Mouse (Mus musculus) CH12.LX (cell line): ENCODE measurements around the gene Hic1. TPM values are rescaled to one million over a fixed set of nuclear protein-coding genes. Genes with fewer than 3 reads are reported as not detected.
A peak's percentile ranks its signal among the peaks of the same experiment; 100 is the strongest.

Experiments used
- DNase-seq: peaks from one replicate; pipeline ENCODE4 v3.0.0-alpha.2; 2013; ENCODE audit errors: extremely low read depth
- H3K27ac ChIP-seq: 2 replicates; pipeline ENCODE4 v1.5.1; 2012; ENCODE audit warnings: low read depth, mild to moderate bottlenecking, control low read depth, moderate library complexity; ENCODE audit not compliant: insufficient read depth
- H3K27me3 ChIP-seq: replicated peaks from 2 replicates; pipeline ENCODE3; 2012; ENCODE audit warnings: inconsistent platforms
- H3K36me3 ChIP-seq, 2 experiments: replicated peaks in 1 of 2; 2 replicates each; pipeline versions ENCODE3 to v1.6.1; 2012; ENCODE audit warnings: inconsistent platforms in 1 of 2, low read length in 1 of 2, mild to moderate bottlenecking in 1 of 2, mixed read lengths in 1 of 2, moderate library complexity in 1 of 2; ENCODE audit not compliant: control insufficient read depth in 1 of 2, insufficient read depth in 1 of 2
- H3K4me1 ChIP-seq, 2 experiments: 2 replicates each; pipeline ENCODE4 v1.6.1; 2012; ENCODE audit warnings: inconsistent platforms in 1 of 2, moderate library complexity in 1 of 2; ENCODE audit not compliant: insufficient read depth in 2 of 2, control insufficient read depth in 1 of 2
- H3K4me2 ChIP-seq: 2 replicates; pipeline ENCODE4 v1.6.1; 2012; ENCODE audit warnings: low read depth, mild to moderate bottlenecking, control low read depth; ENCODE audit not compliant: poor library complexity, insufficient read depth, severe bottlenecking
- H3K4me3 ChIP-seq, 3 experiments: fragments of 150-350 bp in 1 of 3; sonication (generic) in 1 of 3; replicated peaks in 1 of 3; 2 replicates each; pipeline versions ENCODE3 to v1.5.1; 2011 to 2012; ENCODE audit warnings: low read depth in 2 of 3, low read length in 2 of 3, mild to moderate bottlenecking in 2 of 3, moderate library complexity in 2 of 3, control low read depth in 1 of 3, improper control_type of control experiment in 1 of 3, inconsistent platforms in 1 of 3, mixed read lengths in 1 of 3; ENCODE audit not compliant: poor library complexity in 1 of 3
- H3K79me2 ChIP-seq: replicated peaks from 2 replicates; pipeline ENCODE4 v1.6.1; 2012; ENCODE audit warnings: mild to moderate bottlenecking, moderate library complexity; ENCODE audit not compliant: control insufficient read depth, poor library complexity, insufficient read depth, severe bottlenecking; ENCODE audit errors: extremely low read depth
- H3K9ac ChIP-seq: 2 replicates; pipeline ENCODE4 v1.6.1; 2012; ENCODE audit warnings: low read depth, mild to moderate bottlenecking, control low read depth, moderate library complexity; ENCODE audit not compliant: insufficient read depth
- H3K9me3 ChIP-seq: replicated peaks from 2 replicates; pipeline ENCODE3; 2012; ENCODE audit warnings: low read length, inconsistent platforms, mixed read lengths
- BHLHE40 ChIP-seq: IDR thresholded peaks from 2 replicates; pipeline ENCODE4 v1.6.1; 2011; ENCODE audit warnings: mild to moderate bottlenecking, low read depth, low read length, improper control_type of control experiment
- ETS1 ChIP-seq: conservative IDR thresholded peaks from 2 replicates; pipeline ENCODE4 v1.6.1; 2012; ENCODE audit warnings: low read depth, mild to moderate bottlenecking, inconsistent platforms, low read length, improper control_type of control experiment, moderate library complexity
- GABPA ChIP-seq: IDR thresholded peaks from 2 replicates; pipeline ENCODE4 v1.6.1; 2012; ENCODE audit warnings: low read depth, low read length, improper control_type of control experiment, inconsistent platforms; ENCODE audit not compliant: insufficient replicate concordance
- IRF4 ChIP-seq: IDR thresholded peaks from 2 replicates; pipeline ENCODE4 v1.6.1; 2014; ENCODE audit warnings: low read depth, mild to moderate bottlenecking, inconsistent platforms, low read length, improper control_type of control experiment
- MYC ChIP-seq: IDR thresholded peaks from 2 replicates; pipeline ENCODE4 v1.6.1; 2011; ENCODE audit warnings: low read depth, mild to moderate bottlenecking, improper control_type of control experiment, low read length
- ZC3H11A ChIP-seq: IDR thresholded peaks from 2 replicates; pipeline ENCODE4 v1.6.1; 2012; ENCODE audit warnings: low read depth, mild to moderate bottlenecking, inconsistent platforms, low read length, improper control_type of control experiment
- ZKSCAN1 ChIP-seq: IDR thresholded peaks from 2 replicates; pipeline ENCODE4 v1.6.1; 2012; ENCODE audit warnings: low read depth, inconsistent platforms, low read length, improper control_type of control experiment, borderline replicate concordance
- dilution Hi-C: fragments of 300-500 bp; cut with MboI; formaldehyde crosslinking; loops from 2 replicates; pipeline ENCODE4 v1.14.3; 2020; ENCODE audit warnings: low sequenced_read_pairs; ENCODE audit not compliant: extremely low pct_unique_long_range_greater_than_20kb, extremely low pct_ligation_motif_present
- in situ Hi-C: fragments of 300-500 bp; cut with MboI; formaldehyde crosslinking; loops from 3 replicates; pipeline ENCODE4 v1.14.3; 2019; ENCODE audit warnings: low sequenced_read_pairs, low pct_ligation_motif_present, low pct_unique_long_range_greater_than_20kb, mixed read lengths
- polyA plus RNA-seq: library from polyadenylated mRNA; unstranded; fragments of >175 nt; gene quantifications from 2 replicates; pipeline ENCODE4 v1.2.1, GENCODE M21; 2012; ENCODE audit warnings: low read depth; ENCODE audit not compliant: insufficient read length
- total RNA-seq, 2 experiments: library from RNA; depleted of rRNA; stranded (reverse); fragments of 300-350 nt in 1 of 2; fragments of >200 nt in 1 of 2; gene quantifications; 2 replicates each; pipeline ENCODE4 v1.2.3; 2012 to 2014

The Hic1 gene
- total and polyA plus RNA-seq, 3 experiments: 2.9 to 6.4 (median 5.7) TPM

DNA sequence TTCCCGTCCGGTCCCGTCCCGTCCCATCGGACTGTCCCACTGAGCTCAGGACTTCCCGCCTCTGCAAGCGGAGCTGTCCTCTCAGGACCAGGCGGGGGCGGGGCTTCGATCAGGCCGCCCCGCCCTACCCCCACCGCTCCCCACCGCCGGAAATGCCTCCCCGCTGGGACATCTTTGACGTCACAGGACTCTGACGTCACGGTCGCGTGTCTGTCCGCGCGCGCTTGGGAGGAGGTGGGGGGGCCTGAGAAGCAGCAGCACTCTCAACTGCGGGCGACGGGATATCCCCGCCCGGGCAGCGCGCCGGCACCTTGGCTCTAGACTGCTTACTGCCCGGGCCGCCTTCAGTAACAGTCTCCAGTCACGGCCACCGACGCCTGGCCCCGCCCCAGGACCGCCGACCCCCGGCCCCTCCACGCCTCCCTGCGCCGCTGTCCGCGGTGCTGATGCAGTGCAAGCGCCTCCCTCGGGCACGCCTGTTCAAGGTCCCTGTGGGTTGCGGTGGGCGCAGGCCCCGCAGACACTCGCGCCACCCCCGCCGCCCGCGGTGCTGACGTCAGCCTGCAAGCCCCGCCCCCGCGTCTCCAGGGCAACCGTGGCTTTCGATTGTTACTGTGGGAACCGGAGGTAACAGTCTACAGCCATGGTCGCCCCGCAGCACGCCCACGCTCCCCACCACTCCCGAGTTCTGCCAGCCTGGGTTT lies 3.9 kb upstream of the Hic1 start (continued):
- TF ChIP-seq ZKSCAN1 (no peak), BHLHE40 (peak; percentile 70), ZC3H11A (no peak)
- TF ChIP-seq, all 38 proteins: peak for 16

DNA sequence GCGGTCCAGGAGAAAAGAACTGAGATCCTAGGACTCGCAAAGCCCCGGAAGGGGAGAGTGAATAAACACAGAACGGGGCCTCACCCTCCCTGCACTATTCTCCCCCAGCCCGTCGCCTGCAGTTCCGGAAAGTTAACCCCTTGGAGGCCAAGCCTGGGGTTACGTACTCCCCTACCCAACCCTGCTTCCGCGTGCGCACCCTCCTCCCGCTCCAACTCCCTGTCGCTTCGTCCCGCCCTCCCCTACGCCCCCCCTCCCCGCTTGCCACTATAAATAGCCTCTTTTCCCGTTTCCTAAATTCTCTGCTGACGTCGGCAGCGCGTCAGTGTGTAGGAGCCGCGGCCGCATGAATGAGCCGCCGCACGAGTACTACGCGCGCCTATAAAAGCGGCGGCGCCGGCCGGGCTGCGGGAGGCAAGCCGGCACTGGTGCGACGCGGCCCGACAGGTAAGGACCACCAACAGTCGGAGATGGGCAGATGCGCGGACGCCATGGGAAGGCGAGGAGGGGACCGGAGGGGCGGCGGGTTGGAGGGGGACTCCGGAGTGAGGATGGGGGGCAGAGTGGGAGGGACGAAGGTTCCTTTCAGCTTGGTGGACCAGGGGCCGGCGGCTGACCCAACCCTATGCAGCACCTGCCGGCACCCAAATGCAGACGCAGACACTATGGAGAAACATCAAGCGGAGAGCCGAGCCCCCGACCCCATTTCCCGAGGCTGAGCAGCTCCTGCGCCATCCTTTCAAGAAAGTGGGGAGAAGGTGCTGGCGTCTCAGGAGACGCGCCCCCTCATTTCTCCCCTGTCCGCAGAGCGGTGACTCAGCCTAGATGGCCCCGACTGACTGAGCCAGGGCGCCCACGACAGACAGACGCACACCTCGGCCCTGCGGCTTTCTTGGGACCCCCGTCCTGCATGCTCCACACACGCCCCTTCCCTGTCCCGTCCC lies 3.1 kb upstream of the Hic1 start:
- Histone ChIP-seq H3K27ac (no peak overlapping the region), H3K4me1 (peaks cover 16 to 48% of the 10 kb centered on the region in 2 experiments), H3K27me3 (peaks cover 35% of the 10 kb centered on the region), H3K9ac (no peak overlapping the region), H3K4me3 (peak overlapping the region in 2 of 3 experiments; percentile 53 to 68), H3K79me2 (0 out of 2 replicates have a peak, but pooled peaks cover under 1% of the 10 kb centered on the region), H3K36me3 (peaks cover 10 to 21% of the 10 kb centered on the region in 2 experiments), H3K4me2 (peak overlapping the region; percentile 53), H3K9me3 (peaks cover 5% of the 10 kb centered on the region)
- dilution Hi-C loops (no loop called here), in situ Hi-C loops (loop anchor here (25.0 kb wide), 1 partner anchor 535 kb away; the partner anchor contains the start of gene Cluh)
- DNase-seq: no peak
- TF ChIP-seq GABPA: no peak
- no peak for TF ChIP-seq IRF4

- Histone ChIP-seq H3K4me2 (peak overlapping the region; percentile 69), H3K36me3 (peaks cover 12 to 21% of the 10 kb centered on the region in 2 experiments), H3K27ac (no peak overlapping the region), H3K4me1 (peaks cover 19 to 42% of the 10 kb centered on the region in 2 experiments), H3K9ac (0 out of 2 replicates have a peak overlapping the region, but pooled peaks have one; percentile 8), H3K79me2 (no peaks in the 10 kb centered on the region; the same call in 1 of the 2 replicates), H3K4me3 (peak overlapping the region in 1 of 3 experiments; percentile 71), H3K9me3 (peaks cover 16% of the 10 kb centered on the region), H3K27me3 (peaks cover 35% of the 10 kb centered on the region)
- DNase-seq: no peak
- in situ Hi-C loops (loop anchor here (25.0 kb wide), 1 partner anchor 534 kb away; the partner anchor contains the start of gene Cluh), dilution Hi-C loops (no loop called here)
- TF ChIP-seq GABPA (no peak), IRF4 (no peak), MYC (no peak), ETS1 (no peak)
Measured at GRCm38 (mm10) chr11:75171186-75171865, 2.0 kb upstream of the Hic1 start.
